Mouse (Mus musculus) heart, postnatal 0 days (tissue): Measurements from ENCODE around the gene Taf1c. TPM values are rescaled to one million over a fixed set of nuclear protein-coding genes. Genes with fewer than 3 reads are reported as not detected.

ENCODE experiments used
- ATAC-seq: fragments of 200-750 bp; cut with Nextera tagmentation; 2 replicates; pipeline ENCODE4 v1.8.0; 2017; ENCODE audit warnings: low read depth, moderate number of reproducible peaks, moderate library complexity; ENCODE audit not compliant: insufficient read depth
- DNase-seq: peaks from one replicate; pipeline ENCODE4 v3.0.0-alpha.2; 2016; ENCODE audit warnings: low spot score
- H3K27ac ChIP-seq: fragments of 300-500 bp; sonication (generic); 2 replicates; pipeline ENCODE4 v1.5.1; 2014; ENCODE audit warnings: low read depth, mild to moderate bottlenecking
- H3K27me3 ChIP-seq: fragments of 300-500 bp; sonication (generic); 2 replicates; pipeline ENCODE4 v1.6.1; 2014; ENCODE audit warnings: low read length, mixed read lengths; ENCODE audit not compliant: control insufficient read depth, insufficient read depth
- H3K36me3 ChIP-seq: fragments of 300-500 bp; sonication (generic); replicated peaks from 2 replicates; pipeline ENCODE4 v1.6.1; 2014; ENCODE audit warnings: low read length, mixed read lengths; ENCODE audit not compliant: control insufficient read depth, insufficient read depth
- H3K4me1 ChIP-seq: fragments of 300-500 bp; sonication (generic); 2 replicates; pipeline ENCODE4 v1.6.1; 2014; ENCODE audit warnings: antibody characterized with exemption; ENCODE audit not compliant: control insufficient read depth, insufficient read depth
- H3K4me2 ChIP-seq: fragments of 300-500 bp; sonication (generic); 2 replicates; pipeline ENCODE4 v1.6.1; 2014; ENCODE audit warnings: low read depth, mild to moderate bottlenecking, low read length, moderate library complexity
- H3K4me3 ChIP-seq: fragments of 300-500 bp; sonication (generic); 2 replicates; pipeline ENCODE4 v1.5.1; 2014; ENCODE audit warnings: low read depth, low read length
- H3K9ac ChIP-seq: fragments of 300-500 bp; sonication (generic); replicated peaks from 2 replicates; pipeline ENCODE4 v1.6.1; 2014; ENCODE audit warnings: low read depth, low read length, mixed read lengths
- H3K9me3 ChIP-seq: fragments of 300-500 bp; sonication (generic); replicated peaks from 2 replicates; pipeline ENCODE4 v1.6.1; 2016; ENCODE audit warnings: low read length; ENCODE audit not compliant: control insufficient read depth
- CTCF ChIP-seq: IDR thresholded peaks from 2 replicates; pipeline ENCODE4 v1.5.1; 2016; ENCODE audit warnings: antibody characterized with exemption, control low read depth, low read depth
- EP300 ChIP-seq: IDR thresholded peaks from 2 replicates; pipeline ENCODE4 v1.6.1; 2016; ENCODE audit warnings: antibody characterized with exemption, low read depth
- WGBS: fragments of 180-500 bp; shearing (Covaris S2); extraction: QIAGEN DNeasy Blood & Tissue Kit; methylation state at CpG from one replicate; pipeline ENCODE4 v1.1.7; 2014; 5-methylcytosine and 5-hydroxymethylcytosine counted together
- polyA plus RNA-seq: library from polyadenylated mRNA; unstranded; fragments of >200 nt; fragmentation: Nextera tagmentation; extraction: Ambion mirVana; gene quantifications from 2 replicates; pipeline ENCODE4 v1.2.1, GENCODE M21; 2015
- total RNA-seq: library from RNA; depleted of rRNA; stranded (reverse); fragments of >200 nt; gene quantifications from 2 replicates; pipeline ENCODE4 v1.2.3, GENCODE M21; 2014; ENCODE audit warnings: low replicate concordance

Gene Taf1c
- total and polyA plus RNA-seq, 2 experiments from 2014 or later = 3.7 to 5.3 TPM

DNA sequence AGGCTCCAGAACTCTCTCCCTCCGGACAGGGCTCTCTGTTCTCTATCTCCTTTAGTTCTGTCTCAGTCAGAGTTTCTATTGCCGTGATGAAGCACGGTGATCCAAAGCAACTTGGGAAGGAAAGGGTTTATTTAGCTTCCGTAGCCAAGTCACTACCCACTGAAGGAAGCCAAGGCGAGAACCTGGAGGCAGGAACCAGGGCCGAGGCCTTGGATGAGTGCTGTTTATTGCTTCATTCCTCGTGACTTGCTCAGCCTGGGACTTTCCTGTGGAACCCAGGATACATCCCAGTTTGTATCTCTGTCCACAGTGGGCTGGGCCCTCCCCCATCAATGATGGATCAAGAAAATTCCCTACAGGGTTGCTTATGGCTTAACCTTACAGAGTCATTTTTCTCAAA, 31.7 kb upstream of the Taf1c start:
- no peak for TF ChIP-seq CTCF
- no peak for TF ChIP-seq EP300
- Histone ChIP-seq H3K4me3 (no peak overlapping the region), H3K9ac (no peak overlapping the region), H3K36me3 (no peaks in the 10 kb centered on the region), H3K4me2 (no peak overlapping the region), H3K27ac (no peak overlapping the region), H3K4me1 (no peaks in the 10 kb centered on the region), H3K9me3 (no peaks in the 10 kb centered on the region), H3K27me3 (peaks cover 32% of the 10 kb centered on the region)
- ATAC-seq = no peak
- WGBS = 70% methylated on average over 7 of the region's 7 CpGs
- no peak for DNase-seq

DNA sequence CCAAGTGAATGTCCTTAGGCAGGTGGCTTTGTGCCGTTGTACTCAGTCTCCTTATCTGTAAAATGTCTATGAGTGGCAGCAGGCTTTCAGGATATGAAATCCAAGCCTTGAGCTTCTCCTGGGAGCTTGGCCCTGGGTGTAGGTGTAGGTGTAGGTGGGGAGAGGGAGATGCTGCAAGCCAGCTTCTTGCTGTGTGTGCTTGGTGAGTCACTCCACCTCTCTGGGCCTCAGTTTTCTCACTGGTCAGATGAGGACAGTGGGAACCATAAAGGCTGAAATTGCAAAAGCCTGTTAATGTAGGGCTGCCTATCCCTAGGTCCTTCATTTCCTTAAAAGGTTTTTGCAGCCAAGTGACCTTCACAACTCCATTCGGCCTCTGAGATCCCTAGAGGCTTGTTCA, 30.9 kb upstream of the Taf1c start:
- no peak for DNase-seq
- H3K27me3 ChIP-seq = peaks cover 33% of the 10 kb centered on the region
- H3K4me2 ChIP-seq = no peak overlapping the region
- TF ChIP-seq EP300 (no peak), CTCF (no peak)
- H3K9me3 ChIP-seq = no peaks in the 10 kb centered on the region
- no peaks in the 10 kb centered on the region for H3K4me1 ChIP-seq
- no peak for ATAC-seq
- no peak overlapping the region for H3K9ac ChIP-seq
- H3K4me3 ChIP-seq = no peak overlapping the region
- no peaks in the 10 kb centered on the region for H3K36me3 ChIP-seq
- H3K27ac ChIP-seq = no peak overlapping the region
- WGBS = 34% methylated on average over 2 of the region's 2 CpGs

DNA sequence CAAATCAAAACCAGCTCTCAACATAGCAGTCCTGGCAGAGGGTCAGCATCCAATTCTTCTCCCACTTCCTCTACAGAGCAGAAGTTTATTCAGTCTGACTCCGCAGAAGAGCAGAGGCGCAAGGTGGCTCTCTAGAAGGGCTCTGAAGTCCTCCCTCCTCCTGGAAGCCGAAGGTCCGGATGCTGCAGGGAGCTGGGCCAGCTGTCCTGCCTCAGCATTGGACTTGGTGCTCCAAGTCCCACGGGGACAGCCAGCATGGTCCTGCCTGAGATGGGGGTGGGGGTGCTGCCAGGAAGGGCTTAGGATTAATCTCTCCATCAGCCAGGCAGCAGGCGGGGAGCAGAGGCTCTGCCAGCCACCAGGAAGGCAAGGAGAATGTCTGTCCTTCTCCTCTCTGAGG, 30.4 kb upstream of the Taf1c start, which contains the start of gene Kcng4:
Gene Kcng4 (minus strand): TSS at position 303 of the 400 bp plus-strand sequence.
- ATAC-seq (no peak; the same call in 1 of the 2 replicates), DNase-seq (no peak)
- H3K4me2 ChIP-seq = no peak within 1 kb of the TSS
- no peak within 1 kb of the TSS for H3K27ac ChIP-seq
- no peaks in the 10 kb centered on the region for H3K4me1 ChIP-seq
- peaks cover 33% of the 10 kb centered on the region for H3K27me3 ChIP-seq
- no peaks in the 10 kb centered on the region for H3K36me3 ChIP-seq
- TF ChIP-seq EP300 (no peak), CTCF (no peak)
- WGBS = 33% methylated on average over 6 of the region's 6 CpGs
- no peak within 1 kb of the TSS for H3K9ac ChIP-seq
- H3K4me3 ChIP-seq = no peak within 1 kb of the TSS
- H3K9me3 ChIP-seq = no peaks in the 10 kb centered on the region

DNA sequence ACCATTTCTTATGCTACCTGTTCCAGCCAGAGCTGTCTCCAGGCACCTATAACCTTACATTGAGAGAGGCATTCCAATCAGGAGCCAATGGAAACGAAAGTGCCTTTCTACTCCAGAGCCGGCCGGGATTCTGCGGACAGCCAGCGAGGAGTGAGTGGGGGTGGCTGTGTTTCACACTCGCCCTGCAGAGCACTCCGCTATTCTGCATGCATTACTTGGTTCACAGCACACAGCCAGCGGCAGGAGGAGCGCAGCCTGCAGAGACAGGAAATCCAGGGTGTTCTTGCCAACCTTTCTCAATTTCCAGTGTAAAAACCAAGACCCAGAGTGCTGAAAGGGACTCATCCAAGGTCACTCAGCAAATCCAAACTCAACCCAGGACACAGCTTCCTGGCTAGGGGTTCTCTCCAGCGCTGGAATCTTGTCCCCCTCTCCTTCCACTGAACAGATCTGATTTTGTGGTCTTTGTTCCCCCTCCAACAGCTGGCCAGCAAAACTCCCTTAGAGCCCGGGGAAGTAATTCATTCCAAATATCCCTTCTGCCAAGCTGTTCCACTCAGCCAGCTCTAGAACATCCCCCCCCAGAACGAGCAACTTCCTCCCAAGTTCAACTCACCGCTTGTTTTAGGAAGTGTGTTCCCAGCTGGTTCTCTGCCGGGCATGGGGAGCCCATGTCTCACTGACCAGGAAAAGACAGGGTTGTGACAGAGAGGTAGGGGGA, 29.8 kb upstream of the Taf1c start:
- H3K27me3 ChIP-seq = peaks cover 33% of the 10 kb centered on the region
- H3K9me3 ChIP-seq = no peaks in the 10 kb centered on the region
- H3K4me1 ChIP-seq = no peaks in the 10 kb centered on the region
- no peak overlapping the region for H3K4me3 ChIP-seq
- DNase-seq = no peak
- H3K27ac ChIP-seq = no peak overlapping the region
- TF ChIP-seq EP300 (no peak), CTCF (no peak)
- H3K9ac ChIP-seq = no peak overlapping the region
- H3K4me2 ChIP-seq = no peak overlapping the region
- WGBS = 26% methylated on average over 14 of the region's 14 CpGs
- no peak for ATAC-seq
- no peaks in the 10 kb centered on the region for H3K36me3 ChIP-seq

DNA sequence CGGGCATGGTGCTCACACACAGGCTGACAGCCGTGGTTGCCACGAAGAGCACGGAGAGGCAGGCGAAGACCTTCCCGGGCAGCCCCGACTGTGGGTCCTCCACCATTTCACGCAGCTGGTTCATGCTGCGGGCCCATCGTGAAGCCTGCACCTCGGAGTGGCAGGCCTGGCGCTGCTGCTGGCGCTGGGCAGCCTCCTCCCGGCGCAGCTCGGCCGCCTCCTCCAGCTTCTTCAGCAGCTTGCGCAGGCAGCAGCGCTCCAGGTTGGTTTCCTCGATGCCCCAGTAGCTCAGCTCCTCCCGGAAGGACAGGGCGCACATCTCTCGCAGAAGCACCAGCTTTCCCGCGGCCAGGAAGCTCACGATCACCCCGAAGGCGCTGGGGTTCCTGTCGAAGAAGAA, 27.9 kb upstream of the Taf1c start:
- H3K4me2 ChIP-seq = no peak overlapping the region
- H3K9me3 ChIP-seq = no peaks in the 10 kb centered on the region
- no peaks in the 10 kb centered on the region for H3K4me1 ChIP-seq
- H3K36me3 ChIP-seq = no peaks in the 10 kb centered on the region
- H3K27ac ChIP-seq = no peak overlapping the region
- no peak for DNase-seq
- no peak for ATAC-seq
- no peak overlapping the region for H3K4me3 ChIP-seq
- no peak overlapping the region for H3K9ac ChIP-seq
- 39% methylated on average over 29 of the region's 29 CpGs for WGBS
- peaks cover 33% of the 10 kb centered on the region for H3K27me3 ChIP-seq
- TF ChIP-seq EP300 (no peak), CTCF (no peak)

DNA sequence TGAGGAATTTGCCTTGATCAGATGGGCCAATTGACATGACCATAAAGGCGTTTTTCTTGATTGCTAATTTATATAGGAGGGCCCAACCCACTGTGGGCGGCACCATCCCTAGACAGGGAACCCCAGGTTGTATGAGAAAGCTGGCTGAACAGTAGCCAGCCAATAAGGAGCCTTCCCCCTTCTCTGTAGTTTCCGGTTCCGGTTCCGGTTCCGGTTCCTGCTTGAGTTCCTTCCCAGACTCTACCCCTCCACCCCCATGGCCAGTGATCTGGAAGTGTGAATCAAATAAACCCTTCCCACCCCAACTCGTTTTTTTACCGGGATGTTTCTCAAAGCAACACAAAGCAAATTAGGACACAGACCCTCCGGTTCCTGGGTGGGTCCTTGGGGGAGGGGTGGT, 27.2 kb upstream of the Taf1c start:
- 74% methylated on average over 9 of the region's 9 CpGs for WGBS
- H3K36me3 ChIP-seq = no peaks in the 10 kb centered on the region
- no peak for DNase-seq
- ATAC-seq = no peak
- H3K9me3 ChIP-seq = no peaks in the 10 kb centered on the region
- no peak overlapping the region for H3K4me3 ChIP-seq
- no peak overlapping the region for H3K27ac ChIP-seq
- H3K9ac ChIP-seq = no peak overlapping the region
- no peaks in the 10 kb centered on the region for H3K4me1 ChIP-seq
- H3K4me2 ChIP-seq = no peak overlapping the region
- peaks cover 33% of the 10 kb centered on the region for H3K27me3 ChIP-seq
- TF ChIP-seq CTCF (no peak), EP300 (no peak)
